Mouse (Mus musculus) Patski (cell line): ENCODE data around the gene Sf3b6. TPM values are rescaled to one million over a fixed set of nuclear protein-coding genes. Genes with fewer than 3 reads are reported as not detected.

Experiments used
- ATAC-seq: fragments of 100-300 bp; one replicate; pipeline ENCODE4 v1.8.0; 2021
- CTCF ChIA-PET: fragments of 350-600 bp; sonication (Branson Sonifier 250); formaldehyde crosslinking; loops from one replicate; lab custom pipeline; 2022; ENCODE audit warnings: inconsistent platforms; lab: Charles Lee
- POLR2A ChIA-PET: fragments of 350-600 bp; sonication (Branson Sonifier 250); formaldehyde crosslinking; loops from one replicate; lab custom pipeline; 2022; ENCODE audit warnings: antibody characterized with exemption, inconsistent platforms; lab: Charles Lee
- DNase-seq: peaks from one replicate; pipeline ENCODE4 v3.0.0-alpha.2; 2011; ENCODE audit warnings: low read depth, low spot score
- H3K27me3 ChIP-seq: fragments of 371-371 bp; one replicate; pipeline ENCODE4 v1.5.1; 2021
- CTCF ChIP-seq: fragments of 100-300 bp; IDR thresholded peaks from one replicate; pipeline ENCODE4 v1.5.1; 2021
- in situ Hi-C: fragments of 300-500 bp; cut with MboI; formaldehyde crosslinking; loops from 3 replicates; pipeline ENCODE4 v1.11.1; 2018; ENCODE audit warnings: low pct_unique_long_range_greater_than_20kb, mixed read lengths
- polyA plus RNA-seq: library from polyadenylated mRNA; unstranded; gene quantifications from one replicate; pipeline ENCODE4 v1.2.3, GENCODE M21; 2021

Sf3b6 gene
- polyA plus RNA-seq, 1 experiment from 2014 or later, result 114 TPM

- TF ChIP-seq CTCF, result no peak
- no peak for DNase-seq
- in situ Hi-C loops, result no loop called here
- no peaks in the 10 kb centered on the region for H3K27me3 ChIP-seq
- ChIA-PET CTCF (interaction anchor here (0.8 to 2.1 kb wide), 3 partner anchors 10 to 29 kb away, joined by 3 to 7 read pairs (median 4); no protein-coding TSS in a partner anchor), POLR2A (no interaction called here)
- ATAC-seq, result no peak
Observed at GRCm38 (mm10) chr12:4864338-4864690, 47.0 kb downstream of the Sf3b6 start.

GRCm38 (mm10) chr12:4868924-4869323 is 51.6 kb downstream of the Sf3b6 start:
- in situ Hi-C loops, result no loop called here
- no peak for ATAC-seq
- TF ChIP-seq CTCF, result no peak
- POLR2A ChIA-PET, result interaction anchor here (0.5 kb wide), 1 partner anchor 49 kb away, joined by 3 read pairs; the partner anchor contains the start of gene Atad2b
- DNase-seq, result no peak
- CTCF ChIA-PET, result no interaction called here
- H3K27me3 ChIP-seq, result no peaks in the 10 kb centered on the region

- POLR2A ChIA-PET, result no interaction called here
- no peaks in the 10 kb centered on the region for H3K27me3 ChIP-seq
- no peak for DNase-seq
- no peak for ATAC-seq
- in situ Hi-C loops, result no loop called here
- CTCF ChIA-PET, result interaction anchor here (2.4 kb wide), 1 partner anchor 10 kb away, joined by 7 read pairs; no protein-coding TSS in a partner anchor
- no peak for TF ChIP-seq CTCF
Observed at GRCm38 (mm10) chr12:4871260-4871659, 53.9 kb downstream of the Sf3b6 start.

- no peak for DNase-seq
Observed at GRCm38 (mm10) chr12:4872273-4872672, 54.9 kb downstream of the Sf3b6 start.

GRCm38 (mm10) chr12:4872983-4873477 is 55.7 kb downstream of the Sf3b6 start:
- ChIA-PET CTCF (interaction anchor here (1.0 to 2.4 kb wide), 2 partner anchors 12 to 15 kb away, joined by 4 to 7 read pairs; no protein-coding TSS in a partner anchor), POLR2A (interaction anchor here (0.6 kb wide), 1 partner anchor 198 kb away, joined by 3 read pairs; no protein-coding TSS in a partner anchor)
- no peak for TF ChIP-seq CTCF
- no peaks in the 10 kb centered on the region for H3K27me3 ChIP-seq
- in situ Hi-C loops, result no loop called here
- DNase-seq (no peak), ATAC-seq (no peak)

More at GRCm38 (mm10) chr12:4872273-4872672, 54.9 kb downstream of the Sf3b6 start:
- H3K27me3 ChIP-seq, result no peaks in the 10 kb centered on the region
- POLR2A ChIA-PET, result interaction anchor here (0.6 kb wide), 1 partner anchor 198 kb away, joined by 3 read pairs; no protein-coding TSS in a partner anchor
- no peak for TF ChIP-seq CTCF
- CTCF ChIA-PET, result interaction anchor here (1.0 to 2.4 kb wide), 2 partner anchors 11 to 16 kb away, joined by 4 to 7 read pairs; no protein-coding TSS in a partner anchor
- in situ Hi-C loops, result no loop called here
- ATAC-seq, result no peak

GRCm38 (mm10) chr12:4873531-4873930 is 56.2 kb downstream of the Sf3b6 start:
- TF ChIP-seq CTCF, result no peak
- no peak for DNase-seq
- H3K27me3 ChIP-seq, result no peaks in the 10 kb centered on the region
- in situ Hi-C loops, result no loop called here
- no peak for ATAC-seq
- ChIA-PET CTCF (interaction anchor here (2.7 kb wide), 1 partner anchor 11 kb away, joined by 8 read pairs; no protein-coding TSS in a partner anchor), POLR2A (interaction anchor here (0.9 kb wide), 1 partner anchor 20 kb away, joined by 3 read pairs; no protein-coding TSS in a partner anchor)

- ATAC-seq, result no peak
- in situ Hi-C loops, result no loop called here
- TF ChIP-seq CTCF, result no peak
- CTCF ChIA-PET, result interaction anchor here (2.7 kb wide), 1 partner anchor 12 kb away, joined by 8 read pairs; no protein-coding TSS in a partner anchor
- POLR2A ChIA-PET, result interaction anchor here (0.9 kb wide), 1 partner anchor 19 kb away, joined by 3 read pairs; no protein-coding TSS in a partner anchor
- DNase-seq, result no peak
- no peaks in the 10 kb centered on the region for H3K27me3 ChIP-seq
Observed at GRCm38 (mm10) chr12:4874161-4874927, 57.0 kb downstream of the Sf3b6 start, which contains the start of gene Mfsd2b. Mfsd2b (minus strand) TSS chr12:4874359.

- ATAC-seq (no peak), DNase-seq (no peak)
- H3K27me3 ChIP-seq, result no peaks in the 10 kb centered on the region
- ChIA-PET POLR2A (no interaction called here), CTCF (interaction anchor here (2.7 kb wide), 1 partner anchor 13 kb away, joined by 8 read pairs; no protein-coding TSS in a partner anchor)
- TF ChIP-seq CTCF, result no peak
- in situ Hi-C loops, result no loop called here
Observed at GRCm38 (mm10) chr12:4875623-4876022, 58.3 kb downstream of the Sf3b6 start.

Other genes starting within 250 kb of the Sf3b6 start
- 45.4 TPM for gene Itsn2, start 224.9 kb upstream of the Sf3b6 start, polyA plus RNA-seq
- gene Gm3625, start 224.6 kb upstream of the Sf3b6 start, polyA plus RNA-seq, result not detected
- 0.04 TPM for gene Fam228a, start 79.1 kb upstream of the Sf3b6 start, polyA plus RNA-seq
- gene Pfn4, start 48.5 kb upstream of the Sf3b6 start, polyA plus RNA-seq, result 0.53 TPM
- 1.1 TPM for gene Fam228b, start 48.3 kb upstream of the Sf3b6 start, polyA plus RNA-seq
- 7.1 TPM for gene Fkbp1b, start 24.0 kb downstream of the Sf3b6 start, polyA plus RNA-seq
- 11.2 TPM for gene Wdcp, start 25.8 kb downstream of the Sf3b6 start, polyA plus RNA-seq
- gene Mfsd2b, start 56.8 kb downstream of the Sf3b6 start, polyA plus RNA-seq, result 0.17 TPM
- gene Ubxn2a, start 90.2 kb downstream of the Sf3b6 start, polyA plus RNA-seq, result 27.7 TPM
- gene Atad2b, start 99.8 kb downstream of the Sf3b6 start, polyA plus RNA-seq, result 12.8 TPM